Mouse (Mus musculus) megakaryocyte, embryonic 14.5 days (primary cell): Measurements from ENCODE around the gene Hmga1. TPM values are rescaled to one million over a fixed set of nuclear protein-coding genes. Genes with fewer than 3 reads are reported as not detected.

Experiments
- H3K27me3 ChIP-seq: replicated peaks from 2 replicates; pipeline ENCODE3; 2012; ENCODE audit warnings: inconsistent platforms
- H3K36me3 ChIP-seq: replicated peaks from 2 replicates; pipeline ENCODE3; 2012; ENCODE audit warnings: low read length, inconsistent platforms, mixed read lengths
- H3K4me1 ChIP-seq: 2 replicates; pipeline ENCODE4 v1.6.1; 2012; ENCODE audit warnings: inconsistent platforms
- H3K4me3 ChIP-seq: replicated peaks from 2 replicates; pipeline ENCODE3; 2012; ENCODE audit warnings: moderate library complexity, mild to moderate bottlenecking, inconsistent platforms
- H3K9me3 ChIP-seq: 2 replicates; pipeline ENCODE4 v1.6.1; 2012; ENCODE audit warnings: inconsistent platforms
- FLI1 ChIP-seq: IDR thresholded peaks from 2 replicates; pipeline ENCODE4 v1.6.1; 2012; ENCODE audit warnings: low read length, inconsistent platforms, mixed read lengths
- GATA1 ChIP-seq: IDR thresholded peaks from 3 replicates; pipeline ENCODE4 v1.6.1; 2012; ENCODE audit warnings: mixed read lengths, low read length, inconsistent platforms, borderline replicate concordance
- polyA plus RNA-seq: library from polyadenylated mRNA; stranded (reverse); fragments of >175 nt; gene quantifications from 2 replicates; pipeline ENCODE4 v1.2.3, GENCODE M21; 2012; ENCODE audit warnings: low replicate concordance; ENCODE audit not compliant: insufficient read depth

Gene Hmga1
- polyA plus RNA-seq, 1 experiment = 3,567 TPM

GRCm38 (mm10) chr17:27557927-27558661 lies 1.8 kb downstream of the Hmga1 start:
- no peaks in the 10 kb centered on the region for H3K9me3 ChIP-seq
- H3K27me3 ChIP-seq = no peaks in the 10 kb centered on the region
- H3K4me1 ChIP-seq = peaks cover 79% of the 10 kb centered on the region
- H3K36me3 ChIP-seq = peaks cover 31% of the 10 kb centered on the region
- TF ChIP-seq GATA1 (no peak), FLI1 (no peak)
- peak overlapping the region; percentile 96 for H3K4me3 ChIP-seq

GRCm38 (mm10) chr17:27558845-27559244 lies 2.5 kb downstream of the Hmga1 start:
- peaks cover 76% of the 10 kb centered on the region for H3K4me1 ChIP-seq
- no peaks in the 10 kb centered on the region for H3K27me3 ChIP-seq
- peaks cover 35% of the 10 kb centered on the region for H3K36me3 ChIP-seq
- peak overlapping the region; percentile 96 for H3K4me3 ChIP-seq
- TF ChIP-seq FLI1 (no peak), GATA1 (no peak)
- H3K9me3 ChIP-seq = no peaks in the 10 kb centered on the region

- TF ChIP-seq FLI1 = no peak
- no peak for TF ChIP-seq GATA1
- Histone ChIP-seq H3K4me3 (peak overlapping the region; percentile 81), H3K36me3 (peaks cover 42% of the 10 kb centered on the region), H3K27me3 (no peaks in the 10 kb centered on the region), H3K9me3 (no peaks in the 10 kb centered on the region), H3K4me1 (peaks cover 76% of the 10 kb centered on the region)
Observed at GRCm38 (mm10) chr17:27559596-27559995, 3.3 kb downstream of the Hmga1 start.

GRCm38 (mm10) chr17:27560926-27561480 lies 4.7 kb downstream of the Hmga1 start:
- no peaks in the 10 kb centered on the region for H3K27me3 ChIP-seq
- peak overlapping the region; percentile 50 for H3K4me3 ChIP-seq
- H3K4me1 ChIP-seq = peaks cover 73% of the 10 kb centered on the region
- no peak for TF ChIP-seq FLI1
- TF ChIP-seq GATA1 = no peak
- peaks cover 45% of the 10 kb centered on the region for H3K36me3 ChIP-seq
- H3K9me3 ChIP-seq = no peaks in the 10 kb centered on the region

- Histone ChIP-seq H3K27me3 (no peaks in the 10 kb centered on the region), H3K9me3 (no peaks in the 10 kb centered on the region), H3K4me3 (peak overlapping the region; percentile 79), H3K4me1 (peaks cover 82% of the 10 kb centered on the region), H3K36me3 (peaks cover 47% of the 10 kb centered on the region)
- TF ChIP-seq FLI1 = no peak
- TF ChIP-seq GATA1 = no peak
Observed at GRCm38 (mm10) chr17:27561809-27562526, 5.7 kb downstream of the Hmga1 start.

GRCm38 (mm10) chr17:27563771-27564244 lies 7.5 kb downstream of the Hmga1 start:
- peaks cover 85% of the 10 kb centered on the region for H3K4me1 ChIP-seq
- no peaks in the 10 kb centered on the region for H3K9me3 ChIP-seq
- H3K36me3 ChIP-seq = peaks cover 59% of the 10 kb centered on the region
- no peaks in the 10 kb centered on the region for H3K27me3 ChIP-seq
- peak overlapping the region; percentile 99 for H3K4me3 ChIP-seq
- no peak for TF ChIP-seq FLI1
- no peak for TF ChIP-seq GATA1

- H3K27me3 ChIP-seq = no peaks in the 10 kb centered on the region
- peaks cover 85% of the 10 kb centered on the region for H3K4me1 ChIP-seq
- peaks cover 61% of the 10 kb centered on the region for H3K36me3 ChIP-seq
- no peaks in the 10 kb centered on the region for H3K9me3 ChIP-seq
- TF ChIP-seq FLI1 (no peak), GATA1 (no peak)
- peak overlapping the region; percentile 99 for H3K4me3 ChIP-seq
Observed at GRCm38 (mm10) chr17:27564391-27565162, 8.3 kb downstream of the Hmga1 start.

- H3K4me3 ChIP-seq = peak within 1 kb of the TSS; percentile 99
- peaks cover 63% of the 10 kb centered on the region for H3K36me3 ChIP-seq
- H3K27me3 ChIP-seq = no peaks in the 10 kb centered on the region
- H3K4me1 ChIP-seq = peaks cover 85% of the 10 kb centered on the region
- no peaks in the 10 kb centered on the region for H3K9me3 ChIP-seq
- TF ChIP-seq GATA1 = no peak
- no peak for TF ChIP-seq FLI1
Observed at GRCm38 (mm10) chr17:27565163-27565941, 9.1 kb downstream of the Hmga1 start, which contains the start of gene AI413582. TSS of gene AI413582 (minus strand) at chr17:27565756.

- no peak for TF ChIP-seq FLI1
- Histone ChIP-seq H3K27me3 (no peaks in the 10 kb centered on the region), H3K4me1 (peaks cover 85% of the 10 kb centered on the region), H3K4me3 (peak overlapping the region; percentile 99), H3K36me3 (peaks cover 63% of the 10 kb centered on the region), H3K9me3 (no peaks in the 10 kb centered on the region)
Observed at GRCm38 (mm10) chr17:27565942-27566267, 9.6 kb downstream of the Hmga1 start.
